Mouse (Mus musculus): Measurements from ENCODE around the gene Panx1. TPM values are rescaled to one million over a fixed set of nuclear protein-coding genes. Genes with fewer than 3 reads are reported as not detected.

Gene Panx1
- polyA plus RNA-seq, 1 experiment from 2014 or later, result 184 TPM

DNA sequence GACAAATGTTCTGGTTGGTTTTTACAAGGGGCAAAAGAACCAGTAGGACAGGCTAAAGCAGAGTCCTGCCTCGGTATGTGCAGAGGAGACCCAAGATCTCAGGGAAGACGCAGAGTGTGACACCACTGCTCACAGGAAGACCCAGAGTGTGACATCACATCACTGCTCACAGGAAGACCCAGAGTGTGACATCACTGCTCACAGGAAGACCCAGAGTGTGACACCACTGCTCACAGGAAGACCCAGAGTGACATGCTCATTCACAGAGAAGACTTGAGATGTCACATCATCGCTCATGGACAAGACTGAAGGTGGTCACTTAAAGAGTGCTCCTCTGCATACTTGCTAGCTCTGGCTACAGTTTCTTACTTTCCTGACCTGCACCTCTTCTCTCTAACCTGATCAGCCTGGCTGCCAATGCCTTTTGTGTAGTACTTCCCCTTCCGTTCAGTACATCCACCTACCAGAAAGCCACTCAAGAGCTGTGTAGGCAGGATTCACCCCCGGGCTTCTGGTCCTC is 24.7 kb downstream of the Panx1 start:
- 0 out of 2 replicates have a peak, but pooled peaks cover 10% of the 10 kb centered on the region for H3K36me3 ChIP-seq
- 92% methylated on average over 5 of the region's 5 CpGs for WGBS
- no peak overlapping the region for H3K9ac ChIP-seq
- H3K4me2 ChIP-seq, result no peak overlapping the region
- no peaks in the 10 kb centered on the region for H3K9me3 ChIP-seq
- no peak overlapping the region for H3K27ac ChIP-seq (replicated peaks)
- H3K4me3 ChIP-seq, result no peak overlapping the region
- H3K4me1 ChIP-seq (replicated peaks), result 0 out of 2 replicates have a peak, but pooled peaks cover 4% of the 10 kb centered on the region
- no peak for ATAC-seq (ENCODE audit: low FRiP score, low read depth)
- no peaks in the 10 kb centered on the region for H3K27me3 ChIP-seq

DNA sequence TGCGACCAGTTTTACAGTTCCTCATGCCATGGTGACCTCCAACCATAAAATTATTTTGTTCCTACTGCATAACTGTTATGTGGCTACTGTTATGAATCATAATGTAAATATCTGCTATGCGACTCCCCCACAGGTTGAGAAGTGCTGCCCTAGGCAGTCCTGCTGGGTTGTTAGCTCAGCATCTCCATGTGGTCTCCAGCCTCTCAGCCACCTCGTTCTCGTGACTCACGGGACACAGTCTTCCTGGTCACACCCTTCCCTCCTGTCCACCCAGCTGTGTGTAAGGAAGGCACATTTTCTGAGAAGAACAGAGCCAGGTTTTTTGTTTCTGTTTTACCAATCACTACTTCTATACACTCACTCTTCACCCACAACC is 26.5 kb downstream of the Panx1 start:
- Histone ChIP-seq H3K27me3 (no peaks in the 10 kb centered on the region), H3K27ac (replicated peaks) (no peak overlapping the region), H3K9me3 (no peaks in the 10 kb centered on the region), H3K9ac (no peak overlapping the region), H3K4me3 (no peak overlapping the region), H3K36me3 (0 out of 2 replicates have a peak, but pooled peaks cover 10% of the 10 kb centered on the region), H3K4me1 (replicated peaks) (0 out of 2 replicates have a peak, but pooled peaks cover 4% of the 10 kb centered on the region), H3K4me2 (no peak overlapping the region)
- WGBS, result 84% methylated on average over 5 of the region's 5 CpGs
- ATAC-seq (ENCODE audit: low FRiP score, low read depth), result no peak

GRCm38 (mm10) chr9:15017791-15018755 is 27.2 kb downstream of the Panx1 start:
- Histone ChIP-seq H3K4me1 (replicated peaks) (0 out of 2 replicates have a peak, but pooled peaks cover 4% of the 10 kb centered on the region), H3K27ac (replicated peaks) (no peak overlapping the region), H3K4me2 (no peak overlapping the region), H3K4me3 (no peak overlapping the region), H3K36me3 (0 out of 2 replicates have a peak, but pooled peaks cover 10% of the 10 kb centered on the region), H3K9me3 (no peaks in the 10 kb centered on the region), H3K9ac (no peak overlapping the region), H3K27me3 (no peaks in the 10 kb centered on the region)
- no peak for ATAC-seq (ENCODE audit: low FRiP score, low read depth)
- 89% methylated on average over 18 of the region's 18 CpGs for WGBS

DNA sequence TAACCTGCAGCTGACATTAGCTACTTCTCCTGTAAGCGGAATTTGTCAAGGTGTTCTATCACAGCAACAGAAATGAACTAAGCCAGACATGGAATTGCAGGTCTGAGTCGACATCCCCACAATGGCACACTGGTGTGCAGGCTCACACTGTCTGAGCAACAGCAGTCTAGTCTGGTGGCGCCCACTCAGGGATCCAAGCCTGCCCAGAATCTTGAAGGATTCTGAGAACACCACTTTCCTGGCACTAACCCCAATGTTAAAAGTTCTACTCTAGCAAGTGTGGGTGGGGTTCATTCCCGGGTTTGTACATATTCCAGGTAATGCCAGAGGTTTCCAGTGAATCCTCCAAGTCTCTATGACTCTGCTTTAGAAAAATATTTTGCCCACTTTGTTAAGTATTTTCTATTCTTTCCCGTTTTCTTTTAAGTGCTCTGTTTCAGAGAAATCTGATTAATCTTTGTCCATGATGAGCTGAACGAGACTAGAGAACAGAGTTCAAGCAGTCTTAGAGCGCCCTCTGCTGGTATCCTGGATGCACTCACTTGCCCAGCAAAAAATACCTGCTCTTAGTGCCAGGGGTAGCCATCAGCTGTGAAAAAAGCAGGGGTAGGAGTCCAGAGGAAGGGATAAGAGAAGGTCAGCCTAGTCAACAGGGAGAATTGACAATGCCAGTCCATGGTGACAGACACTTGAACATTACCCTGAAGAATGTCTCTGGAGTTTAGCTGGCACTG is 29.9 kb downstream of the Panx1 start:
- 56% methylated on average over 7 of the region's 7 CpGs for WGBS
- no peak overlapping the region for H3K4me2 ChIP-seq
- no peaks in the 10 kb centered on the region for H3K9me3 ChIP-seq

GRCm38 (mm10) chr9:15007566-15007965 is 37.7 kb downstream of the Panx1 start:
- ATAC-seq (ENCODE audit: low FRiP score, low read depth), result no peak
- H3K9me3 ChIP-seq, result no peaks in the 10 kb centered on the region
- H3K27ac ChIP-seq (replicated peaks), result no peak overlapping the region
- H3K36me3 ChIP-seq, result peaks cover 19% of the 10 kb centered on the region
- H3K27me3 ChIP-seq, result no peaks in the 10 kb centered on the region
- H3K4me1 ChIP-seq (replicated peaks), result peaks cover 11% of the 10 kb centered on the region
- H3K4me3 ChIP-seq, result no peak overlapping the region
- 45% methylated on average over 14 of the region's 14 CpGs for WGBS
- no peak overlapping the region for H3K9ac ChIP-seq
- no peak overlapping the region for H3K4me2 ChIP-seq

More for the DNA sequence above, 29.9 kb downstream of the Panx1 start:
- Histone ChIP-seq H3K27me3 (no peaks in the 10 kb centered on the region), H3K9ac (no peak overlapping the region), H3K4me1 (replicated peaks) (no peaks in the 10 kb centered on the region), H3K4me3 (no peak overlapping the region), H3K36me3 (0 out of 2 replicates have a peak, but pooled peaks cover 5% of the 10 kb centered on the region), H3K27ac (replicated peaks) (no peak overlapping the region)
- peak; percentile 74 for ATAC-seq (ENCODE audit: low FRiP score, low read depth)

GRCm38 (mm10) chr9:15004298-15004685 is 41.0 kb downstream of the Panx1 start:
- Histone ChIP-seq H3K9me3 (no peaks in the 10 kb centered on the region), H3K9ac (no peak overlapping the region), H3K4me2 (0 out of 2 replicates have a peak overlapping the region, but pooled peaks have one; percentile 20), H3K27ac (replicated peaks) (no peak overlapping the region), H3K4me3 (no peak overlapping the region), H3K27me3 (no peaks in the 10 kb centered on the region), H3K4me1 (replicated peaks) (peaks cover 11% of the 10 kb centered on the region), H3K36me3 (peaks cover 25% of the 10 kb centered on the region)
- 44% methylated on average over 9 of the region's 9 CpGs for WGBS
- no peak for ATAC-seq (ENCODE audit: low FRiP score, low read depth)

DNA sequence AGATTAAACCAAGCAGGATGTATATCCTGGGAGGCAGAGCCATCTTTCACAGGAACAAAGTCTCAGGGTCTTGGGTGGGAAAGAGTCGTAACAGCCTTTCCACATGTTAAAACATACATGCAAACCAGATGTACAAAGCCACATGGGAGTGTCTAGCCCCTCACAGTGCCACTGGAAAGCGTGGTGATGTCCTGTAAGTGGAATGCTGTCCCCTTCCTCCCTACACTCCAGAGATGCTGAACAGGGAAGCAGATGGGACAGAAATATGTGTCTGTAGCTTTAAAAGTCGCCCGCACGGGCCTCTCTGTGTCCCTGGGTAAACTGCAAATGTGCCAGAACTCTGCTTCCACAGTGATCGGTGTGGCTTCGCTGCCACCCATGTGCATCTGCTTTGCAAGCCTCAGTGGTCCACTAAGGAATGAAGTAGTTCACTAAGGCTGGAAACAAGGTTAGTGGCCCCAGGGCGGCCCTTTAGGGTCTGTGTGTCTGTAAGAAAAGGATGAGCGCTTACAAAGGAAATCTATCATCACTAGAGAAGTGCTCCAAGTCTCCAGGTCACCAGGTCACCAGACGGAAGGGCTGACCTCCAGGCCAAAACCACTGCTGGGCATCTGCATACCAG is 41.5 kb downstream of the Panx1 start:
- H3K27ac ChIP-seq (replicated peaks), result no peak overlapping the region
- H3K4me1 ChIP-seq (replicated peaks), result peaks cover 11% of the 10 kb centered on the region

GRCm38 (mm10) chr9:15002995-15003613 is 42.2 kb downstream of the Panx1 start:
- H3K27ac ChIP-seq (replicated peaks), result no peak overlapping the region
- ATAC-seq (ENCODE audit: low FRiP score, low read depth), result no peak
- no peaks in the 10 kb centered on the region for H3K9me3 ChIP-seq
- 25% methylated on average over 6 of the region's 6 CpGs for WGBS
- H3K4me2 ChIP-seq, result no peak overlapping the region
- H3K36me3 ChIP-seq, result peaks cover 25% of the 10 kb centered on the region
- peaks cover 11% of the 10 kb centered on the region for H3K4me1 ChIP-seq (replicated peaks)
- H3K9ac ChIP-seq, result no peak overlapping the region
- no peak overlapping the region for H3K4me3 ChIP-seq
- no peaks in the 10 kb centered on the region for H3K27me3 ChIP-seq

More for the DNA sequence above, 41.5 kb downstream of the Panx1 start:
- Histone ChIP-seq H3K4me2 (peak overlapping the region; percentile 20; the same call in 1 of the 2 replicates), H3K9ac (no peak overlapping the region), H3K36me3 (peaks cover 25% of the 10 kb centered on the region), H3K4me3 (no peak overlapping the region), H3K9me3 (no peaks in the 10 kb centered on the region), H3K27me3 (no peaks in the 10 kb centered on the region)
- ATAC-seq (ENCODE audit: low FRiP score, low read depth), result no peak
- 19% methylated on average over 10 of the region's 10 CpGs for whole genome bisulfite sequencing

- Histone ChIP-seq H3K36me3 (peaks cover 5% of the 10 kb centered on the region), H3K4me3 (no peak overlapping the region), H3K9ac (no peak overlapping the region), H3K4me1 (replicated peaks) (peaks cover 6% of the 10 kb centered on the region), H3K9me3 (no peaks in the 10 kb centered on the region), H3K27me3 (no peaks in the 10 kb centered on the region), H3K27ac (replicated peaks) (no peak overlapping the region), H3K4me2 (no peak overlapping the region)
- 89% methylated on average over 9 of the region's 9 CpGs for WGBS
- ATAC-seq (ENCODE audit: low FRiP score, low read depth), result no peak
Observed at GRCm38 (mm10) chr9:14998790-14999189, 46.5 kb downstream of the Panx1 start.

- no peak for ATAC-seq (ENCODE audit: low FRiP score, low read depth)
- no peak overlapping the region for H3K4me2 ChIP-seq
- no peak overlapping the region for H3K27ac ChIP-seq (replicated peaks)
- H3K4me3 ChIP-seq, result no peak overlapping the region
- no peaks in the 10 kb centered on the region for H3K9me3 ChIP-seq
- no peaks in the 10 kb centered on the region for H3K27me3 ChIP-seq
- H3K36me3 ChIP-seq, result peaks cover 5% of the 10 kb centered on the region
- H3K9ac ChIP-seq, result no peak overlapping the region
- H3K4me1 ChIP-seq (replicated peaks), result no peaks in the 10 kb centered on the region
- 76% methylated on average over 11 of the region's 11 CpGs for WGBS
Observed at GRCm38 (mm10) chr9:14997271-14998055, 47.8 kb downstream of the Panx1 start.

GRCm38 (mm10) chr9:14995525-14995924 is 49.8 kb downstream of the Panx1 start:
- Histone ChIP-seq H3K27me3 (no peaks in the 10 kb centered on the region), H3K36me3 (no peaks in the 10 kb centered on the region), H3K4me2 (no peak overlapping the region), H3K4me3 (no peak overlapping the region), H3K9ac (no peak overlapping the region), H3K27ac (replicated peaks) (no peak overlapping the region), H3K9me3 (no peaks in the 10 kb centered on the region), H3K4me1 (replicated peaks) (no peaks in the 10 kb centered on the region)
- 79% methylated on average over 1 of the region's 1 CpGs for WGBS
- no peak for ATAC-seq (ENCODE audit: low FRiP score, low read depth)
